Mouse (Mus musculus): ENCODE measurements at regions not wholly inside any gene's neighbourhood (a gene's known extent, or its start where the extent isn't known, plus 50 kb on each side); places are given as distances from the start of the nearest gene placed in this dataset.
A peak's percentile ranks its signal among the peaks of the same experiment; 100 is the strongest.

DNA sequence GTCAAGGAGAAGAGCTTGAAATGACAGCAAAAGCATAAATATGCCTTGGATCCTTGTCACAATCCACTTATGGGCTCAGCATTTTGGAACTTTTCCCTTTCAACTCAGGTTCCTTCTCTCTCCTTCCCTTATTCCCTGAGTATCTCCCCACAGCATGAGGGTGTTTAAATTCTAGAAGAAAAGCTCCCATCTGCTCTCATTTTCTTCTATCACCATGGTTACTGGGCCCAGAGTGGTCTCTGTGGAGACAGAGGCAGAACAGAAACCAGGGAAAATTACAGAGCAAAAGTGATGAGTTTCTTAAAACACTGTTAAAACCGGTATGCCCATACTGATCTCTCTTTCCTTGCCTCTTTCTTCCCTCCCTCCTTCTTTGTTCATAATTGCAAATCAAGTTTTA is 66.9 kb upstream of the Fam49a start:
- Histone ChIP-seq H3K27me3 (replicated peaks; ENCODE audit: control insufficient read depth, insufficient read depth, low read length) (no peaks in the 10 kb centered on the region), H3K36me3 (ENCODE audit: control insufficient read depth, insufficient read depth, low read length) (no peaks in the 10 kb centered on the region), H3K4me1 (ENCODE audit: control insufficient read depth, insufficient read depth, low read length) (no peaks in the 10 kb centered on the region), H3K27ac (ENCODE audit: insufficient read depth, low read depth, low read length) (no peak overlapping the region), H3K4me3 (ENCODE audit: insufficient read depth, low read depth, low read length) (no peak overlapping the region)
- WGBS = 88% methylated on average over 1 of the region's 1 CpGs
- no peak for TF ChIP-seq CTCF (conservative IDR thresholded peaks at IDR 0.05; ENCODE audit: insufficient read depth, insufficient read length, low read depth, low read length)
- TF ChIP-seq POLR2A (IDR thresholded peaks at IDR 0.05; ENCODE audit: low read depth, low read length) = no peak
- DNase-seq = no peak

- 77% methylated on average over 3 of the region's 3 CpGs for WGBS
- DNase-seq = no peak
- Histone ChIP-seq H3K36me3 (ENCODE audit: control insufficient read depth, insufficient read depth, low read length) (no peaks in the 10 kb centered on the region), H3K4me3 (ENCODE audit: insufficient read depth, low read depth, low read length) (no peak overlapping the region), H3K27me3 (replicated peaks; ENCODE audit: control insufficient read depth, insufficient read depth, low read length) (no peaks in the 10 kb centered on the region), H3K4me1 (ENCODE audit: control insufficient read depth, insufficient read depth, low read length) (no peaks in the 10 kb centered on the region), H3K27ac (ENCODE audit: insufficient read depth, low read depth, low read length) (no peak overlapping the region)
- TF ChIP-seq CTCF (conservative IDR thresholded peaks at IDR 0.05; ENCODE audit: insufficient read depth, insufficient read length, low read depth, low read length) (no peak), POLR2A (IDR thresholded peaks at IDR 0.05; ENCODE audit: low read depth, low read length) (no peak)
Observed at GRCm38 (mm10) chr12:12196627-12197026, 65.3 kb upstream of the Fam49a start.

DNA sequence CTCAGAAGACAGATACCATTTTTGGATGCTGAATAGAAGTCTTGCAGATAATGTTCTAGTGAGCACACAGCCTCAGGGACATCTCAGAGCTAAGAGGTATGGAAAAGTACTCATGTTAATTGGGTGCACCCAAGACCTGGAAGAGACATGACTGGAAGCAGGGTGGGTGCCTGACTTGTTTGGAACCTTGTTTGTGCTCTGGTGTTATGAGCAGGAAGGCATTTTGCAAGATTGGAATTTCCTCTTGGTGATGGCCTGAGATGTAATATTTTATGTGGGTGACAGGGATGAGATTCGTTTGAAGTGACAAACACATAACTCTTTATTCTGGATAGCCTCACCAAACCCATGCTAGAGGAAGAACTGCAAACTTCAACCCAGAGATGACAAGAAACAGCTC is 53.7 kb upstream of the Fam49a start:
- 33% methylated on average over 1 of the region's 1 CpGs for WGBS
- H3K4me1 ChIP-seq (ENCODE audit: control insufficient read depth, insufficient read depth, low read length) = no peaks in the 10 kb centered on the region
- H3K27ac ChIP-seq (ENCODE audit: insufficient read depth, low read depth, low read length) = no peak overlapping the region
- H3K4me3 ChIP-seq (ENCODE audit: insufficient read depth, low read depth, low read length) = no peak overlapping the region
- peak; percentile 66 for DNase-seq
- TF ChIP-seq CTCF (conservative IDR thresholded peaks at IDR 0.05; ENCODE audit: insufficient read depth, insufficient read length, low read depth, low read length) (no peak), POLR2A (IDR thresholded peaks at IDR 0.05; ENCODE audit: low read depth, low read length) (no peak)
- H3K27me3 ChIP-seq (replicated peaks; ENCODE audit: control insufficient read depth, insufficient read depth, low read length) = no peaks in the 10 kb centered on the region
- no peaks in the 10 kb centered on the region for H3K36me3 ChIP-seq (ENCODE audit: control insufficient read depth, insufficient read depth, low read length)

Measured in kidney, adult 2 months (tissue).